Mouse (Mus musculus): ENCODE measurements around the gene Ssc4d. TPM values are rescaled to one million over a fixed set of nuclear protein-coding genes. Genes with fewer than 3 reads are reported as not detected.

The Ssc4d gene
- total RNA-seq (2021): 1 to 10 TPM; 1.7 to 4.0 TPM

GRCm38 (mm10) chr5:135974365-135974764, at the start of gene Ssc4d:
Gene Ssc4d, minus strand, starts transcription at chr5:135974531.
- no peak for DNase-seq (ENCODE audit: extremely low spot score in 1 of 2, low spot score in 2 of 2)
- intact Hi-C loops (cut with DNase I): no loop called here

DNA sequence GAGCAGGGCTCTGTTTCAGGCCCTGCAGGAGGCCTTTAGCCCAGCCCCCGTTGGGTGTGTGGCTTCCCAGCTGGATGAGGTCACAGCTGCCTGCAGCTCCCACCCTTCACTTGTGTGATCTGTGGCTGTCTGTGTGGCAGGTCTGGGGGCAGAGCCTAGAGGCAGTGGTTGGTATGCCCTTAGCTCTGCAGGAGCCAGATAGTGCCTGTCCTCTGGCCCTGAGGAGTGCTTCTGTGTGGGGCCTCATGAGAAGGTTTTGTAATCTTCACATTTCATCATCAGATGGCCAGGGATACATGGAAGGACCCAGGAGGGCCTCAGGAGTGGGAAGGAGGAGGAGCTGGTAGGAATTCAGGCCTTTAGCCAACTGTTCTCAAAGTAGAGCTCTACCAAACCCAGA, 45.6 kb upstream of the Ssc4d start:
- no peak for DNase-seq (ENCODE audit: extremely low spot score in 1 of 2, low spot score in 2 of 2)
- intact Hi-C loops (cut with DNase I): no loop called here

DNA sequence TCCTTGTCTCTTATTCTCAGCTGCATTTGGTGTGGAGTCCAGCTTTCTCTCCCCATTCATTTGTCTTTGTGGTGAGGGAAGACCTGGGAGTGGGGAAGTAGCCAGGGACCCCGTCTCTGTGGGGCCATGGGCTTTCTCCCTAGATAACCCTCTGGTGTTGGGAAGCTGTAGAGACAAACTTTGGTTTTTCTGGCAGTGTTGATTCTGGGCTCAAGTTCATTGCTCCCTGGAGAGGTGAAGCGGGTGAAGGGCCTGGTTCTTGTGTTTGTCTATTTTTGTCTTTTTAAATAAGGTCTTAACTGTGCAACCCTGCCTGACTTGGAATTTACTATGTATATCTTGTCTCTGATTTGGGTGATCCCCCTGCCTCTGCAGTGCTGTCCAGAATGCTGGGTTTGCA, 44.4 kb upstream of the Ssc4d start:
- no peak for DNase-seq (ENCODE audit: extremely low spot score in 1 of 2, low spot score in 2 of 2)
- intact Hi-C loops (cut with DNase I): no loop called here

- intact Hi-C loops (cut with DNase I): no loop called here
- DNase-seq (ENCODE audit: extremely low spot score in 1 of 2, low spot score in 2 of 2): no peak
These were observed 42.9 kb upstream of the Ssc4d start for GRCm38 (mm10) chr5:136017262-136017661.

DNA sequence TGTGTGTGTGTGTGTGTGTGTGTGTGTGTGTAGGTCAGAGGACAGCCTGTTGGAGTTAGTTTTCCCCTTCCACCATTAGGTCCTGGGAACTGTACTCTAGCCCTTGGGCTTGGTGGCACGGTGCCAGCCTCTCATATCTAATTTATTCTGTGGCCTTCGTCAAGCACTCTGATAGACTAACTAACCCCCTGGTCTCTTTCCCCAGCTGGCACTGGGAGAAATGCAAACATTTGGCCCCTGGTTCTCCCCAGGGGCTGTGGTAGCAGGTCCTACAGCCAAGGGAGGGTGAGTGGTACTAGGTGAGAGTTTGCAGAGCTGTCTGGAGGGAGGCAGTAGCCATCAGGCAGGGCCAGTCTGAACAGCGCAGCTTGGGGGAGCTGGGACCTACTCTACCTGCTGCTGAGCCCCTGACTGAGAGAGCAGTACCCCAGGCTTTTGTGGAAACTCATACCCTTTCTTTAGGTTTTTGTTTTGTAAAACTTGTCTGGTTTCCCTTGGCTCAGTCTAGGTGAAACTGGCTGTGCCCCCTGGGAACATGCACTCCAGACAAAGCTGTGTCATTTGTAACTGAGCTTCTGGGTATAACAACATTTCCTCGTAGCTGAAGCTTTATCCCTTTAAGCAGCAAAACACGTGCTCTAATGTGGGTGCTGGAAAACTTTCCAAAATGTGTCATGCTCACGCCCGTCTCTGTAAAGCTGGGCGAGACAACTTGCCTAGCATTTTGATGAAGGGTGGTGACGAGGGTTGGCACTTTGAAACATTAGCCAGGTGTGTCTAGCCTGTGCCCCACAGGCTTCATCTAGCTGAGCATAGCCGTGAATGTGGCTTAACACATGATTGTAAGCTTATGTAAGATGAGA, 41.9 kb upstream of the Ssc4d start:
- no peak for DNase-seq (ENCODE audit: extremely low spot score in 1 of 2, low spot score in 2 of 2)
- intact Hi-C loops (cut with DNase I): no loop called here

DNA sequence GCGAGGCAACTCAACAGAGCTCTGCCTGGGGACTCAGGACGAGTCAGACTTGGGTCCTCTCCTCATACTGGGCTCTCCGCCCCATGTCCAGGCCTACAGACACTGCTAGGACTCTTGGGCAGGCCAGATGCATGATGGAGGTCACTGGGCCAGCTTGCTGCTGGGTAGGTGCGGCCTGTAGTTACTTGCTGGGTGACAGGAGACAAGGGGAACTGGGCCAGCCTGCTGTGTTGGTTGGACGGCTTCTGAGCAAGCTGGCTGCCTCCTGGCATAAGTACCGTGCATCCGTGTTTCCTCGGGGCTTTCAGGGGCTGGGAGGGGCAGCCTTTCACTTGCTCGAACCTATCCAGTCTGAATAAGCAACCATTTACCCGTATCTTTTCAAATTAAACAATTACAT, 41.3 kb upstream of the Ssc4d start:
- intact Hi-C loops (cut with DNase I): no loop called here
- DNase-seq (ENCODE audit: extremely low spot score in 1 of 2, low spot score in 2 of 2): no peak

DNA sequence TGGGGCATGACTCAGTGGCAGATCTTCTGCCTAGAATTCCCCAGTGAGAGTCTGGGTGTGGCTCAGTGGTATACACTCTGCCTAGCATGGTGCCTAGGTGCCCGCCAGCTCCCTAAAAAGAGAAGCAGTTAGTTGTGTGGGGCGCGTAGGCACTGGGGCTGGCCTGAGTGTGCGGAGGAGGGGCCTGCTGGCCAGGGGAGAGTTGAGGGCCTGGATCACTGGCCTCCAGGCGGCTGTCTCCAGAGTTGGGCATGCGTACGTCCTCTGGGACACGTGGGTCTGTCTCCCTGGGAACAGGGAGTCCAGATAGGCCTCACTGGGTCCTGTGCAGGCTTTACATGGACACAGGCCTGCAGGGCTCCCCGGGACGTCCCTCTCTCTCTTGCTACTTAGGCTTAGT, 40.5 kb upstream of the Ssc4d start:
- DNase-seq (ENCODE audit: extremely low spot score in 1 of 2, low spot score in 2 of 2): no peak
- intact Hi-C loops (cut with DNase I): no loop called here

- no peak for DNase-seq (ENCODE audit: extremely low spot score in 1 of 2, low spot score in 2 of 2)
These were observed 33.4 kb upstream of the Ssc4d start for GRCm38 (mm10) chr5:136007745-136008144.

DNA sequence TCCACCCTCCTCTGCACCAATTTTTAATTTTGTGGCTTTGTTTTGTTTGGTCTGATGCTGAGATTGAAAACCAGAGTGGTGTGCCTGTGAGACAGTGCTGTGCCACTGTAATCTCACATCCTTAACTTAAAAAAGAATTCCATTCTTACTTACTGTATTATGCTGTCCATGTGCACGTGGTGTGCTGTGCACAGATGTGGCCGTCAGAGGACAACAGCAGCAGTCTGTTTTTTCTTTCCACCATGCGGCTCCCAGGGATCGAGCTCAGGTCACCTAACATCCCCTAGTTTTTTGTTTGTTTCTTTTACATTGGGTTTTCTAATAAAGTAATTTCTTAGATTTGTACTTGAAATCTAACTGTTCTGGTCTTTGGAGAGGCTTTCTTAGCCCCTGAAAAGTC, 30.2 kb upstream of the Ssc4d start:
- DNase-seq (ENCODE audit: extremely low spot score in 1 of 2, low spot score in 2 of 2): no peak
- intact Hi-C loops (cut with DNase I): no loop called here

More at GRCm38 (mm10) chr5:136007745-136008144, 33.4 kb upstream of the Ssc4d start:
- intact Hi-C loops (cut with DNase I): no loop called here

GRCm38 (mm10) chr5:136002751-136003151, 28.4 kb upstream of the Ssc4d start:
- no peak for DNase-seq (ENCODE audit: extremely low spot score in 1 of 2, low spot score in 2 of 2)

GRCm38 (mm10) chr5:136002325-136002724, 28.0 kb upstream of the Ssc4d start:
- intact Hi-C loops (cut with DNase I): no loop called here

More at GRCm38 (mm10) chr5:136002751-136003151, 28.4 kb upstream of the Ssc4d start:
- intact Hi-C loops (cut with DNase I): no loop called here

DNA sequence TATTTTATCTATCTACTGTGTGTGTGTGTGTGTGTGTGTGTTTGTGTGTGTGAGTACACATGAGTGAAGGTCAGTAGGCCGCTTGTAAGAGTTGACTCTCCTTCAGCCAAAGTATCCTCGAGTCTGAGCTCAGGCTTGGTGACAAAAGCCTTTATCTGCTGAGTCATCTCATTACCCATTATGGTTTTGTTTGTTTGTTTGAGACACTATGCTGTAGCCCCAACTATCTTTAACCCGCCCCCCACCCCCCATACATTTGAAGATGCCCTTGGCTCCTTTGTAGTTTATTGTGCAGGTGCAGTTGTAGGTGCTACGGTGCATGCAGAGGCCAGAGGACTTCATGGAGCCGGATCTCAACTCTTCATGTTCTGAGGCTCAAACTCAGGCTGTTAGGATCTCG, 26.9 kb upstream of the Ssc4d start:
- DNase-seq (ENCODE audit: extremely low spot score in 1 of 2, low spot score in 2 of 2): no peak
- intact Hi-C loops (cut with DNase I): no loop called here

More at GRCm38 (mm10) chr5:136002325-136002724, 28.0 kb upstream of the Ssc4d start:
- no peak for DNase-seq (ENCODE audit: extremely low spot score in 1 of 2, low spot score in 2 of 2)

DNA sequence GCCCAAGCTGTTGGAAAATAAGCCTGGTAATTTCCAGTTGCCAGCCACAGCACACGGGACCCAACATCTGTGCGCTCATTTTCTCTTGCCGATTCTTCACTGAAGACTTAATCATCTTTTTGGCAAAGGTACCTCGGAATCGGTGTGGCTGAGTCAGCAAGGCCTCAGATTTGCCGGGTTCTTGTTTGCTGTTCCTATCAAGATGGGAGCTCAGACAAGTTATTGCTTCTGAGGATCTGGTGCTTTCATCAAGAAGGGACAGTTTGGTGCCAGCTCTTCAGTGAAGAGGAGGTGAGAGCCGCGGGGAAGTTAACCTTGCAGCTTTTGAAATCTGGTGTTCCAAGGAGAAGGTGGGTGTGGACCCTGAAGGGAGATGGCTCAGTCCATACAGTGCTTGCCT, 21.8 kb upstream of the Ssc4d start:
- no peak for DNase-seq (ENCODE audit: extremely low spot score in 1 of 2, low spot score in 2 of 2)
- intact Hi-C loops (cut with DNase I): no loop called here

- intact Hi-C loops (cut with DNase I): no loop called here
- peak; percentile 91 to 93 for DNase-seq (ENCODE audit: extremely low spot score in 1 of 2, low spot score in 2 of 2)
These were observed 20.7 kb upstream of the Ssc4d start, which contains the start of gene Dtx2 for GRCm38 (mm10) chr5:135994725-135995687. Gene Dtx2, plus strand, starts transcription at chr5:135994800.

GRCm38 (mm10) chr5:135994335-135994724, 20.0 kb upstream of the Ssc4d start:
- intact Hi-C loops (cut with DNase I): no loop called here
- no peak for DNase-seq (ENCODE audit: extremely low spot score in 1 of 2, low spot score in 2 of 2)

GRCm38 (mm10) chr5:135993381-135993965, 19.1 kb upstream of the Ssc4d start:
- intact Hi-C loops (cut with DNase I): no loop called here
- no peak for DNase-seq (ENCODE audit: extremely low spot score in 1 of 2, low spot score in 2 of 2)

DNA sequence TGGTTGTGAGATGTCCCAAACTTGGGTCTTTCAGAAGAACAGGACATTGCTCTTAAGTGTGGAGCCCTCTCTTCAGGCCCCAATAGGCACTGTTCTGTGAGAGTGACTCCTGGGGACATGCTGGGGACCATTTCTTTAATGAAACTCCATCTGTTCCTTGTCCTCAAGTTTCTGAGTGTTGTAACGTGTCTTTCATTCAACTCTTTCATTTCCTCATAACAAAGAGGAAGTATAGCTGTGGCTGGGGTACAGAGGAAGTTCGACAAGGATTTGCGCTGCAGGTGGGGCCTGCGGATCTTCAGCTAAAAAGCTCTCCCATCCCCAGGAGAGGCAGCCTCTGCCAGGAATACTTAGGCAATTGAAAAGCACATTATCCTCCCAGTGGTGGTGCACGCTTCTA, 16.3 kb upstream of the Ssc4d start:
- intact Hi-C loops (cut with DNase I): no loop called here

DNA sequence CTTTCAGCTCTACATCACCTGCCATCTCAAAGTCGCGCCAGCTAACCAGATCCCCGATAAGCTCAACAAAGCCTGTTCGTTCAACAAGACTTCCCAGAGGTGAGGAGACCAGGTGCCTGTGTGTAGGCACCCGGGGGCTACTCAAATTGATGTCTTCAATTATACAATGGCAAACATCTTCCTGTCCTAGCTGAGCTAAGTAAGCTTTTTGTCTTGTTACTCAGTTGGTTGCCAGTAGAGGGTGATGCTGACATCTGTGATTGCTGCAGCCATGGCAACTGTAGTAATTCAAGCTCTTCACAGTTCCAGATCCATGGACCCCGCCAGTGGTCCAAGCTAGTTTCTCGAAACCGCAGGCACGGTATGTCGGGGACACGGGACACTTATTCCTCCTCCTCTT, 12.9 kb upstream of the Ssc4d start:
- DNase-seq (ENCODE audit: extremely low spot score in 1 of 2, low spot score in 2 of 2): peak in 1 of 2 experiments; percentile 31
- intact Hi-C loops (cut with DNase I): no loop called here

More for the DNA sequence above, 16.3 kb upstream of the Ssc4d start:
- no peak for DNase-seq (ENCODE audit: extremely low spot score in 1 of 2, low spot score in 2 of 2)

GRCm38 (mm10) chr5:135984546-135985044, 10.3 kb upstream of the Ssc4d start:
- intact Hi-C loops (cut with DNase I): loop anchor here (5.0 kb wide), 1 partner anchor 78 kb away; no protein-coding TSS in a partner anchor
- no peak for DNase-seq (ENCODE audit: extremely low spot score in 1 of 2, low spot score in 2 of 2)
